Mouse (Mus musculus): Measurements from ENCODE around the gene Cip2a. TPM values are rescaled to one million over a fixed set of nuclear protein-coding genes. Genes with fewer than 3 reads are reported as not detected.

The Cip2a gene
- 20.8 and 22.4 TPM in 2 replicates for polyA plus RNA-seq (2015; fragmentation: Nextera tagmentation; extraction: Ambion mirVana)

GRCm38 (mm10) chr16:48993559-48994342 lies at the start of gene Cip2a, which contains the start of gene Dzip3:
Gene Cip2a (plus strand): TSS chr16:48994185.
Gene Dzip3 (minus strand): TSS chr16:48994165.
- H3K9me3 ChIP-seq (replicated peaks) = no peaks in the 10 kb centered on the region
- peak within 1 kb of the TSS; percentile 59 for H3K4me2 ChIP-seq (replicated peaks)
- peak; percentile 99 for ATAC-seq (ENCODE audit: insufficient number of reproducible peaks, low FRiP score, low TSS enrichment, low read depth)
- H3K4me3 ChIP-seq (replicated peaks) = peak within 1 kb of the TSS; percentile 91
- peak within 1 kb of the TSS; percentile 95 for H3K9ac ChIP-seq
- peaks cover 8% of the 10 kb centered on the region for H3K4me1 ChIP-seq
- WGBS = under 1% methylated on average over 73 of the region's 74 CpGs
- H3K27ac ChIP-seq (replicated peaks) = peak within 1 kb of the TSS; percentile 94
- H3K36me3 ChIP-seq = peaks cover under 1% of the 10 kb centered on the region; the same call in 1 of the 2 replicates
- no peaks in the 10 kb centered on the region for H3K27me3 ChIP-seq

GRCm38 (mm10) chr16:48972996-48973395 lies 21.0 kb upstream of the Cip2a start:
- H3K27ac ChIP-seq (replicated peaks) = no peak overlapping the region
- H3K4me2 ChIP-seq (replicated peaks) = no peak overlapping the region
- H3K9ac ChIP-seq = no peak overlapping the region
- H3K9me3 ChIP-seq (replicated peaks) = no peaks in the 10 kb centered on the region
- WGBS = 96% methylated on average over 2 of the region's 2 CpGs
- ATAC-seq (ENCODE audit: insufficient number of reproducible peaks, low FRiP score, low TSS enrichment, low read depth) = no peak
- no peak overlapping the region for H3K4me3 ChIP-seq (replicated peaks)
- no peaks in the 10 kb centered on the region for H3K27me3 ChIP-seq
- peaks cover 10% of the 10 kb centered on the region; the same call in 1 of the 2 replicates for H3K36me3 ChIP-seq
- no peaks in the 10 kb centered on the region for H3K4me1 ChIP-seq

- no peak overlapping the region for H3K27ac ChIP-seq (replicated peaks)
- no peaks in the 10 kb centered on the region for H3K4me1 ChIP-seq
- H3K4me2 ChIP-seq (replicated peaks) = no peak overlapping the region
- no peak overlapping the region for H3K9ac ChIP-seq
- no peak for ATAC-seq (ENCODE audit: insufficient number of reproducible peaks, low FRiP score, low TSS enrichment, low read depth)
- no peak overlapping the region for H3K4me3 ChIP-seq (replicated peaks)
- WGBS = 92% methylated on average over 1 of the region's 1 CpGs
- H3K9me3 ChIP-seq (replicated peaks) = no peaks in the 10 kb centered on the region
- no peaks in the 10 kb centered on the region for H3K27me3 ChIP-seq
- H3K36me3 ChIP-seq = peaks cover 14% of the 10 kb centered on the region
Measured at GRCm38 (mm10) chr16:48973548-48973947, 20.4 kb upstream of the Cip2a start.

GRCm38 (mm10) chr16:48979965-48980364 lies 14.0 kb upstream of the Cip2a start:
- no peaks in the 10 kb centered on the region for H3K9me3 ChIP-seq (replicated peaks)
- no peak for ATAC-seq (ENCODE audit: insufficient number of reproducible peaks, low FRiP score, low TSS enrichment, low read depth)
- H3K36me3 ChIP-seq = peaks cover 13% of the 10 kb centered on the region
- H3K27ac ChIP-seq (replicated peaks) = no peak overlapping the region
- H3K9ac ChIP-seq = no peak overlapping the region
- no peak overlapping the region for H3K4me3 ChIP-seq (replicated peaks)
- no peak overlapping the region for H3K4me2 ChIP-seq (replicated peaks)
- no peaks in the 10 kb centered on the region for H3K27me3 ChIP-seq
- H3K4me1 ChIP-seq = no peaks in the 10 kb centered on the region

- Histone ChIP-seq H3K36me3 (peaks cover 3% of the 10 kb centered on the region; the same call in 1 of the 2 replicates), H3K4me3 (replicated peaks) (no peak overlapping the region), H3K9me3 (replicated peaks) (no peaks in the 10 kb centered on the region), H3K9ac (no peak overlapping the region), H3K27me3 (no peaks in the 10 kb centered on the region), H3K27ac (replicated peaks) (no peak overlapping the region), H3K4me1 (0 out of 2 replicates have a peak, but pooled peaks cover 4% of the 10 kb centered on the region), H3K4me2 (replicated peaks) (no peak overlapping the region)
- WGBS = 64% methylated on average over 5 of the region's 5 CpGs
- no peak for ATAC-seq (ENCODE audit: insufficient number of reproducible peaks, low FRiP score, low TSS enrichment, low read depth)
Measured at GRCm38 (mm10) chr16:48985034-48985627, 8.9 kb upstream of the Cip2a start.

GRCm38 (mm10) chr16:48989700-48990099 lies 4.3 kb upstream of the Cip2a start:
- Histone ChIP-seq H3K4me1 (peaks cover 8% of the 10 kb centered on the region), H3K27me3 (no peaks in the 10 kb centered on the region), H3K4me2 (replicated peaks) (no peak overlapping the region), H3K27ac (replicated peaks) (no peak overlapping the region), H3K36me3 (no peaks in the 10 kb centered on the region), H3K9me3 (replicated peaks) (no peaks in the 10 kb centered on the region), H3K9ac (no peak overlapping the region), H3K4me3 (replicated peaks) (no peak overlapping the region)
- ATAC-seq (ENCODE audit: insufficient number of reproducible peaks, low FRiP score, low TSS enrichment, low read depth) = no peak

GRCm38 (mm10) chr16:48992437-48993230 lies 1.4 kb upstream of the Cip2a start:
- no peak overlapping the region for H3K27ac ChIP-seq (replicated peaks)
- no peak for ATAC-seq (ENCODE audit: insufficient number of reproducible peaks, low FRiP score, low TSS enrichment, low read depth)
- peak overlapping the region; percentile 49 for H3K4me2 ChIP-seq (replicated peaks)
- no peaks in the 10 kb centered on the region for H3K27me3 ChIP-seq
- peak overlapping the region; percentile 91 for H3K4me3 ChIP-seq (replicated peaks)
- peaks cover 8% of the 10 kb centered on the region for H3K4me1 ChIP-seq
- H3K36me3 ChIP-seq = no peaks in the 10 kb centered on the region
- H3K9me3 ChIP-seq (replicated peaks) = no peaks in the 10 kb centered on the region
- no peak overlapping the region for H3K9ac ChIP-seq
- 28% methylated on average over 10 of the region's 10 CpGs for WGBS

- H3K27ac ChIP-seq (replicated peaks) = peak overlapping the region; percentile 94
- no peak for ATAC-seq (ENCODE audit: insufficient number of reproducible peaks, low FRiP score, low TSS enrichment, low read depth)
- peaks cover 8% of the 10 kb centered on the region for H3K4me1 ChIP-seq
- H3K9me3 ChIP-seq (replicated peaks) = no peaks in the 10 kb centered on the region
- H3K4me2 ChIP-seq (replicated peaks) = peak overlapping the region; percentile 49
- peak overlapping the region; percentile 95 for H3K9ac ChIP-seq
- H3K36me3 ChIP-seq = no peaks in the 10 kb centered on the region
- 1% methylated on average over 9 of the region's 9 CpGs for WGBS
- H3K27me3 ChIP-seq = no peaks in the 10 kb centered on the region
- peak overlapping the region; percentile 91 for H3K4me3 ChIP-seq (replicated peaks)
Measured at GRCm38 (mm10) chr16:48993231-48993558, 790 bp upstream of the Cip2a start.

- Histone ChIP-seq H3K4me2 (replicated peaks) (peak overlapping the region; percentile 59), H3K36me3 (peaks cover 4% of the 10 kb centered on the region; the same call in 1 of the 2 replicates), H3K4me1 (peaks cover 8% of the 10 kb centered on the region), H3K27ac (replicated peaks) (no peak overlapping the region), H3K9ac (peak overlapping the region; percentile 29), H3K4me3 (replicated peaks) (peak overlapping the region; percentile 91), H3K9me3 (replicated peaks) (no peaks in the 10 kb centered on the region), H3K27me3 (no peaks in the 10 kb centered on the region)
- ATAC-seq (ENCODE audit: insufficient number of reproducible peaks, low FRiP score, low TSS enrichment, low read depth) = peak; percentile 36
- WGBS = 0% methylated on average over 18 of the region's 18 CpGs
Measured at GRCm38 (mm10) chr16:48994343-48994693, 333 bp downstream of the Cip2a start.

- H3K4me2 ChIP-seq (replicated peaks) = no peak overlapping the region
- H3K27me3 ChIP-seq = no peaks in the 10 kb centered on the region
- no peak overlapping the region for H3K4me3 ChIP-seq (replicated peaks)
- peaks cover 30% of the 10 kb centered on the region for H3K36me3 ChIP-seq
- no peak for ATAC-seq (ENCODE audit: insufficient number of reproducible peaks, low FRiP score, low TSS enrichment, low read depth)
- no peaks in the 10 kb centered on the region for H3K9me3 ChIP-seq (replicated peaks)
- H3K9ac ChIP-seq = no peak overlapping the region
- H3K4me1 ChIP-seq = no peaks in the 10 kb centered on the region
- no peak overlapping the region for H3K27ac ChIP-seq (replicated peaks)
- 96% methylated on average over 5 of the region's 5 CpGs for whole genome bisulfite sequencing
Measured at GRCm38 (mm10) chr16:49004151-49004550, 10.2 kb downstream of the Cip2a start.

GRCm38 (mm10) chr16:49016620-49017332 lies 22.8 kb downstream of the Cip2a start:
- no peak overlapping the region for H3K27ac ChIP-seq (replicated peaks)

More at GRCm38 (mm10) chr16:49016620-49017332, 22.8 kb downstream of the Cip2a start:
- Histone ChIP-seq H3K27me3 (no peaks in the 10 kb centered on the region), H3K9ac (no peak overlapping the region), H3K4me2 (replicated peaks) (no peak overlapping the region), H3K4me3 (replicated peaks) (no peak overlapping the region), H3K36me3 (peaks cover 12% of the 10 kb centered on the region), H3K9me3 (replicated peaks) (no peaks in the 10 kb centered on the region), H3K4me1 (no peaks in the 10 kb centered on the region)
- no peak for ATAC-seq (ENCODE audit: insufficient number of reproducible peaks, low FRiP score, low TSS enrichment, low read depth)
- 70% methylated on average over 5 of the region's 5 CpGs for WGBS
